Mouse (Mus musculus) cerebellum, postnatal 25 days (tissue): ENCODE data around the gene Copg2.

Source experiments
- DNase-seq, 2 experiments: peaks; one replicate each; pipeline ENCODE4 v3.0.0; 2021; ENCODE audit warnings: mixed read lengths in 2 of 2

Gene Copg2

GRCm38 (mm10) chr6:30732571-30733130 is 163.9 kb downstream of the Copg2 start:
- DNase-seq, result no peak

DNA sequence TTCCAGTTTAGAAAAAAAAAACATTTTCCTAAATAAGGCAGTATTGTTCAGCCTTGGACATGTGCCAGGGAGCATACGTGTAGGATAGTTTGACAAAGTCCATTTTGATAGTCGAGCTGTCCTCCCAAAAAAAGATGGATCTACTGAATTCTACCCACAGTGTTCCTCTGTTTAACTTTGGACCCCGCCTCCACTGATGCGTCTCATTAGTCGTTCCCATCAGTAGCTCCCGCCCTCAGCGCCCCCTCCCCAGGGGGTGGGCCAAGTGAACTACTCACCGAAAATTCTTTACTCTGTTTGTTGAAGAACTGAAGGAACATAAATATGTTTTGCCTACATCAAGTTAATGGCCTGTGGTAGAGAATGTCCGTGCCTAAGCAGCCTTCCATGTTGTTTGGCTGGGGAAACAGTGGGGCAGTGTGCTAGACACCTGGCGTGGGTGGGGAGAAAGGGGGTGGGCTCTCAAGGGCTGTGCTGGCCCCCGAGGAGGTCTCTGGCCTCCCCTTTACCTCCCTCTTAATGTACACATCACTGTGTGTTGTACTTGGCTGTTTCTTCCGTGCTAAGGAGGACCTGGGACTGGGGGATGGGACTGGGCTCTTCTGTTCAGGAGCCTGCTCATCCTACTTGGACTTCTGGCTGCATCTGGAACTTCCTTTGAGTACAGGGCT is 166.2 kb downstream of the Copg2 start:
- no peak for DNase-seq

DNA sequence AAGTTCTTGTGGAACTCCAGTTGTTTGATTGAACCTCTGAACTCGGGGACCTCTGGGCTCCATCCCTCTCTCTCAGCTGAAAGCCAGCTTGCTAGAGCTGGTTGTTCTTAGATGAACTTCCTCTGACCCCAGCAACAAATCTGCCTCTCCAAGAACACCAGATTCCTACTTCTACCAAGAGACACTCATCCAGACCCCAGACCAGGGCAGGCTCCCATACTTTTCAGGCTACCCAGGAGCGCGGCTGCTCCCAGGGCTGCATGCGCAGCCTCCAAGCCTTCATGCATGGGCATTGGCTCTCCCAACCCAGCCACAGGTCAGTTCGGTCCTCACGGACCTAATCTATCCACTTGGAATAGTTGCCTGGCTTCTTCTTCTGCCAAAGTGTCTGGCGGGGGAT is 173.3 kb downstream of the Copg2 start, which contains the start of gene Mest:
TSS of gene Mest (plus strand) at position 217 of the 400 bp plus-strand sequence.
- DNase-seq, result no peak

DNA sequence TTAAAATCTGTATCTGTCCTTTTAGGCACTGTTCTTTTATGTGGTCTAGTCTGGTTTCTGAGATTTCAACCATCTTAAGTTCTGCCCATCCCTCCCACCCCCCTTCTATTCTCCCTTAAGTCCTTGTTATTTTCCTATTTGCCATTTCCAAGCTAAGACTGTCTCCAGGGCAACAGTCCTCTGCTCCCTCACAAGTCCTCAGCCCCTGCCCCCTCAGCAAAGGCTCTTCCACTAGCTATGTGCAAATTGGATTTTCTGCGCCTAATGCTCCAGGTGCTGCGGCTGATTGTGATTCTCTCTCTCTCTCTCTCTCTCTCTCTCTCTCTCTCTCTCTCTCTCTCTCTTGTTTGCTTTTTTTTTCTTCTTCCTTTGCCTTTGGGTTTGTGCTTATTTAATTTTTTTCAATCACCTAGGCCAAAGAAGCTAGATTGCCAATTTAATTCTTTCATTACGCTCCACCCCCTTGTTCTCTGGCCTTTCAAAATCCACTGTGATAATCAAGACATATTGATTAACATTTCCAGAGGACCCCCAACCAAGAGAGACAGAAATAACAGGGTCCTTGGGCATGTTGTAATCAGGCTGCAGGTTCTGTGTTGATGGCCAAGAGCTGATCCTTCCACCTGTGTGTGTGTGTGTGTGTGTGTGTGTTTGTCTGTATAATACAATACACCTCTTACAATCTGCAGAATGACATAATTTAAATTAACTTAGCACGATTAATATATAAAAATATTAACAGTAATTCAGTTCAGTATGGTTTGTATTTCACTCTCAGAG is 174.0 kb downstream of the Copg2 start:
- DNase-seq, result no peak

- DNase-seq, result no peak
These were observed 179.8 kb downstream of the Copg2 start for GRCm38 (mm10) chr6:30716796-30717195.

GRCm38 (mm10) chr6:30714891-30715471 is 181.6 kb downstream of the Copg2 start:
- no peak for DNase-seq

DNA sequence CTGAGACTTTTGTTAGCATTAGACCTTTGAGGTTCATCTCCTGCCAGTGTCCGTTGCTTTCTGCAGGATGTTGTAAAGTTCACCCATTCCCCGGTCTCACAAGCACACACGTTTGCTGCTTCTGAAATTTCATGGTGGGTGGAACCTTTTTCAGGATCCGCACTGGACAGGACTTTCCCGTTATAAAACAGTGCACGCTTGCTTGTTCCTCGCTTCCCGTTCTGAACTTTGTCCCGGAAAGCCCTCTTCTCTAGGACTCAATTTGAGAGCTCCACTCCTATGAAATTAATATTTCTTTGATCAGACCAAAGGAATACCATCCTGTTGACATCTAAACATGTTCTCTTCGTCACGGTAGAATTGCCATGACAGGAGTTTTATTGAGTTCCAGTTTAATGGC is 182.7 kb downstream of the Copg2 start:
- DNase-seq, result no peak

DNA sequence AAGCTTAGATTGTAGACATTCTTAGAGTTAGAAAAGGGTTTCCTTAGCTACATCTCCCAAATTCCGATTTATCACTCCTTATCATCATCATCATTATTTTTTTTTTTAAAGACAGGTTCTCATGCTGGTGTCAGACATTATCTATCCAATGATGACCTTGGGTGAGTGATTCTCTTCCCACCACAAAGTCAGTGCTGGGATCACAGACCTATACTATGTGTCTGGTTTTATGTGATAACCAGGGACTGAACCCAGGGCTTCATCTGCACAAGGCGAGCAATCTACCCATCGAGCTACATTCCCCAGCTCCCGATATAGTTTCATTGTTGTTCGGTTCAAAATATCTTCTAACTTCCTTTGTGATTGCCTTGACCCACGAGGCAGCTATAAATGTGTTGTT is 183.1 kb downstream of the Copg2 start:
- no peak for DNase-seq

GRCm38 (mm10) chr6:30712484-30712883 is 184.1 kb downstream of the Copg2 start:
- DNase-seq, result no peak

DNA sequence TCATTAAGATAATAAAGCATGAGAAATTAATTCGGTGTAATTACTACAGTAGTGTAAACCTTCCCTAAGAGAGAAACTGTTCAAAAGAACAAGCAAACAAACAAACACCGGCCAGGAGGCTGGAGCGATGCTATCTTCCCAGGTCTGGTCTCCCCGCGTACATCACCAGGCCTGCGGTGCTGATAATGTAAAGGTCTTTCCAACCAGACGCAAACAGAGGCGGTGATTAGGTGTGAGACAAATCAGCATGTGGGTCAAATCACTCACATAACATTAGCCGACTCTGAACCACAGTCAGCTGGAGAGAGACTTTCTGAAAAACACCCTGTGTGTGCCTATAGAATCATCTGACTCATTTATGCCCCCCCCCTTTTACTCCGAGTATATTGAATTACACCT is 185.2 kb downstream of the Copg2 start:
- no peak for DNase-seq

- no peak for DNase-seq
These were observed 185.9 kb downstream of the Copg2 start for GRCm38 (mm10) chr6:30710371-30711364.

DNA sequence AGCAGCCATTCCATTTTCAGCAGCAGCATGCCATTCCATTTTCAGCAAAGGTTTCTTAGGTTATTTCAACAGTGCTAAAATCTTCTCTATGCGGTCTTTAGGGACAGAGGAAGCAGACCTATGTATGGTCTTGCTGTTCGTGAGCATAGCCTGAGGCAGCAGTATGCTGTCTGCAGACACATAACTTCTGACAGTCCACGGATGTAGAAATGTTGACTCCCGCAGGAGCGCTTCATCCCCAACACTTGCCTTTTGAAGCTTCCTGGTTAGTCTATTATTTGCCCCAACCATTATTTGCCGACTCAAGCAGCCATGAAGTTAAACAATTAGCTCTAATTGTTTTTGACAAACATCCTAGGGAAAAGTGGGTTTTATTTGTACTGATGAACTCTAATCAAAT is 187.5 kb downstream of the Copg2 start:
- no peak for DNase-seq

GRCm38 (mm10) chr6:30703977-30704602 is 192.5 kb downstream of the Copg2 start:
- no peak for DNase-seq

DNA sequence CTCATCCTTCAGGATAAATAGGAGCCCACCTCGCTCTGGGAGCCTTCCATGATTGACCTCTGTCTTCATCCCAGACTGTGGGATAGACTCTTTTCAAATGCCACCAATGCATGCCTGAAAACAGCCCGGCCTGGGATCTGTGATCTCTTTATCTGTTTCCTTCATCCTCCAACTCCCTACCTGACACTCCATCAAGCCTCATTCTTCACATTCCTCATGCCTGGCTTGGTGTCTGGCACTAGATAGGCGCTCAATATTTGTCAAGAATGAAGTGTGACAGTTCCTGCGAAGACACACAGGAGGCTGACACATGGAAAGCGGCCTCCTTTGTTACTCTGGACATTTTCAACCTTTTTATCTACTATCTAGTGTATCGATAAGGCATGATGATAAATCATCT is 193.1 kb downstream of the Copg2 start:
- no peak for DNase-seq

GRCm38 (mm10) chr6:30702881-30703280 is 193.7 kb downstream of the Copg2 start:
- DNase-seq, result no peak

GRCm38 (mm10) chr6:30700182-30700581 is 196.4 kb downstream of the Copg2 start:
- no peak for DNase-seq

DNA sequence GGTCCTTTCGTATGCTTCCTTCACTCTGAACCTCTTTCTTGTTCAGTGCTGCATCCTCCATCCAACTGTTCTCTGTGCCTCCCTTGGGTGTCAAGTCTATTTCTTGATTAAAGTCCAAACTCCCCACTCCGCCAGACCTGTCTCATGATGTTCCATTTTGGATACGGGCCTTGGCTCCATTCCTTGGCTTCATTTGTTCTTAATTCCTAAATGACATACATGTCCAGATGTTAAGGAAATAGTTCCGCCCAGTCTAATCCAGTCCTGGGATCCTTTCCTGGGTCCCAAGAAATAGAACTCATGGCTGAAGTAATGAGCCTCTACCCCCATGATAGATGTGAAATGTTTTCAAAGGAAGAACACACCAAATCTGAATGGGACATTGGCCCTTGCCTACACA is 198.6 kb downstream of the Copg2 start:
- DNase-seq, result no peak
